Mouse (Mus musculus): ENCODE results near the gene Gm21887. TPM values are rescaled to one million over a fixed set of nuclear protein-coding genes. Genes with fewer than 3 reads are reported as not detected.
A peak's percentile ranks its signal among the peaks of the same experiment; 100 is the strongest.
"Not testable (repeated sequence)": the region's sequence is repeated elsewhere in the genome, so short reads cannot be mapped to it uniquely, and the experiment has no call there.

Gm21887 gene
- total RNA-seq, 2 experiments from 2014 or later: 69.2 to 171 TPM

DNA sequence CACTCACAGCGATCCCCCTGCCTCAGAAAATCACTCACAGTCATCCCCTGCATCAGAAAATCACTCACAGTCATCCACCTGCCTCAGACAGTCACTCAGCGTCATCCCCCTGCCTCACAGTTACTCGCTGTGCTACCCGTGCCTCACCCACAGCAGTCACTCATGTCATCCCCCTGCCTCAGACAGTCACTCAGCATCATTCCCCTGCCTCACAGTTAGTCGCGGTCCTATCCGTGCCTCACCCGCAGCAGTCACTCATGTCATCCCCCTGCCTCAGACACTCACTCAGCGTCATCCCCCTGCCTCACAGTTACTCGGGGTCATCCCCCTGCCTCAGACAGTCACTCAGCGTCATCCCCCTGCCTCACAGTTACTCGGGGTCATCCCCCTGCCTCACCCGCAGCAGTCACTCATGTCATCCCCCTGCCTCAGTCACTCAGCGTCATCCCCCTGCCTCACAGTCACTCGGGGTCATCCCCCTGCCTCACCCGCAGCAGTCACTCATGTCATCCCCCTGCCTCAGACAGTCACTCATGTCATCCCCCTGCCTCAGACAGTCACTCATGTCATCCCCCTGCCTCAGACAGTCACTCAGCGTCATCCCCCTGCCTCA is 13.4 kb upstream of the Gm21887 start:
- ATAC-seq (replicated peaks; ENCODE audit: poor library complexity): not testable (repeated sequence)

DNA sequence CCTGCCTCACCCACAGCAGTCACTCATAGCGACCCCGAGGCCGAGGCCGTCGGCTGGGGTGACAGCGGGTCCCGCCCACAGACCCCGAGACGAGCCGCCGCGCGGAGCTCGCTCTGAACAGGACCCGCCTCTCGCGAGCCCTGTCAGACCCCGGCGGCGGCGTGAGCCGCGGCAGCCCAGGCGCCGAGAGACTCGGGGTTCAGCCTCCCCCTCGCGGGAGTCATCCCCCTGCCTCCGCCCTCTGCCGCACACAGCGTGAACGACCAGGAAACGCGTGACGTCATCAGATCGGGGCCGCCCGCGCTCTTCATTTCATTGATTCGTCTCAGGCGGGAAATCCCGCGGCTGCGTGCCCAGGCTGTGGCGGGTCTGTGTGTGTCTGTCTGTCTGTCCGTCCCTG is 12.5 kb upstream of the Gm21887 start:
- ATAC-seq (replicated peaks; ENCODE audit: poor library complexity): peak; percentile 35

DNA sequence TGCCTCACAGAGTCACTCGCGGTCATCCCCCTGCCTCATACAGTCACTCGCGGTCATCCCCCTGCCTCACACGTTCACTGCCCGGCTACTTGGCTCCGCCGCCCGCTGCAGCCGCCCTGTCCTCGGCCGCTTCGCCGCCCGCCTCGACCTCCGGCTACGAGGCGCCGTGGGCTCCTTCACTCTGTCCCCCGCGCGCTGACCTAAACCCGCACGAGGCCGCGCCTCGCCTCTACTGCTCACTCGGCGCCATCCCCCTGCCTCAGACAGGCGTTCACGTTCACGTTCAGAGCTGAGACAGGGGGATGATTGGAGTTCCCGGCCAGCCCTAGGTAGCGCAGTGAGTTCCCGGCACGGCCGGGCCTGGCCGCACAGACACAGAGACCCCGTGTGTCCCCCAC is 12.0 kb upstream of the Gm21887 start:
- peak; percentile 2 for ATAC-seq (replicated peaks; ENCODE audit: poor library complexity)

DNA sequence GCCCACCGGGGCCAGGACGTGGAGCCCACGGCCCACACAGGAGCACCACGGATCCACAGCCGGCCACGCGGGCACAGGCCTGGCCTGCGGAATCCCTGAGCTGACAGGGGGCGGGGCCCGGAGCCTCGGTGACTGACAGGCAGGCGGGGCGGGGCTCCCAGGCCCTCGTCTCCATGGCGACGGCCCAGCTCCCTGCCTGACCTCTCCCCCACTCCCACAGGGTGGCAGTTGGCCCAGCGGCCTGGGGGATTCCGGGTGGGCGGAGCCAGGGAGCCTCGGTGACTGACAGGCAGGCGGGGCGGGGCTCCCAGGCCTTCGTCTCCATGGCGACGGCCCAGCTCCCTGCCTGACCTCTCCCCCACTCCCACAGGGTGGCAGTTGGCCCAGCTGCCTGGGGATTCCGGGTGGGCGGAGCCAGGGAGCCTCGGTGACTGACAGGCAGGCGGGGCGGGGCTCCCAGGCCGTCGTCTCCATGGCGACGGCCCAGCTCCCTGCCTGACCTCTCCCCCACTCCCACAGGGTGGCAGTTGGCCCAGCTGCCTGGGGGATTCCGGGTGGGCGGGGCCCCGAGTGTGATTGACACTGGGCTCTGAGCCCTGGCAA is 11.5 kb upstream of the Gm21887 start:
- ATAC-seq (replicated peaks; ENCODE audit: poor library complexity): peak; percentile 60

DNA sequence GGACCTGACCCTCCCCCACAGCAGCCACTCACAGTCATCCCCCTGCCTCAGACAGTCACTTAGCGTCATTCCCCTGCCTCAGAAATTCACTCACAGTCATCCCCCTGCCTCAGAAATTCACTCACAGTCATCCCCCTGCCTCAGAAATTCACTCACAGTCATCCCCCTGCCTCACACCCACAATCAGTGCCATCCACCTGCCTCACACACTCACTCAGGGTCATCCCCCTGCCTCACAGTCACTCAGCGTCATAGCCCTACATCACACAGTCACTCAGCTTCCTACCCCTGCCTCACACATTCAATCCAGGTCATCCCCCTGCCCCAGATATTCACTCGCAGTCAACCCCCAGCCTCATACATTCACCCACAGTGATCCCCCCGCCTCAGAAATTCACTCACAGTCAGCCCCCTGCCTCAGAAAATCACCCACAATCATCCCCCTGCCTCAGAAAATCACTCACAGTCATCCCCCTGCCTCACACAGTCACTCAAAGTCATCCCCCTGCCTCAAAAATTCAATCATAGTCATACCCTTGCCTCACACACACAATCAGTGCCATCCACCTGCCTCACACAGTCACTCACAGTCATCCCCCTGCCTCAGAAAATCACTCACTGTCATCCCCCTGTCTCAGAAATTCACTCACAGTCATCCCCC is 10.8 kb upstream of the Gm21887 start:
- ATAC-seq (replicated peaks; ENCODE audit: poor library complexity): not testable (repeated sequence)

DNA sequence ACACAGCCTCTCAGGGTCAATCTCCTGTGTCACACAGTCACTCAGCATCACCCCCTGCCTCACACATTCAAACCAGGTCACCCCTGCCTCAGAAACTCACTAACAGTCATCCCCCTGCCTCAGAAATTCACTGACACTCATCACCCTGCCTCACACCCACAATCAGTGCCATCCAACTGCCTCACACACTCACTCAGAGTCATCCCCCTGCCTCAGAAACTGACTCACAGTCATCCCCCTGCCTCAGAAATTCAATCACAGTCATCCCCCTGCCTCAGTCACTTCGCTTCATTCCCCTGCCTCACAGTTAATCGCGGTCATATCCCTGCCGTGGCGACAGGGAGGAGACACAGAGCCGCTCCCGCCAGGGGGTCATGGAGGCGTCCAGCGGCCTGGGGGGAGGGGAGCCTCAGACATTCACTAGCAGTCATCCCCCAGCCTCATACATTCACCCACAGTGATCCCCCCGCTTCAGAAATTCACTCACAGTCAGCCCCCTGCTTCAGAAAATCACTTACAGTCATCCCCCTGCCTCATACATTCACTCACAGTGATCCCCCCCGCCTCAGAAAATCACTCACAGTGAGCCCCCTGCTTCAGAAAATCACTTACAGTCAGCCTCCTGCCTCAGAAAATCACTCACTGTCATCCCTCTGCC is 10.1 kb upstream of the Gm21887 start:
- not testable (repeated sequence) for ATAC-seq (replicated peaks; ENCODE audit: poor library complexity)

DNA sequence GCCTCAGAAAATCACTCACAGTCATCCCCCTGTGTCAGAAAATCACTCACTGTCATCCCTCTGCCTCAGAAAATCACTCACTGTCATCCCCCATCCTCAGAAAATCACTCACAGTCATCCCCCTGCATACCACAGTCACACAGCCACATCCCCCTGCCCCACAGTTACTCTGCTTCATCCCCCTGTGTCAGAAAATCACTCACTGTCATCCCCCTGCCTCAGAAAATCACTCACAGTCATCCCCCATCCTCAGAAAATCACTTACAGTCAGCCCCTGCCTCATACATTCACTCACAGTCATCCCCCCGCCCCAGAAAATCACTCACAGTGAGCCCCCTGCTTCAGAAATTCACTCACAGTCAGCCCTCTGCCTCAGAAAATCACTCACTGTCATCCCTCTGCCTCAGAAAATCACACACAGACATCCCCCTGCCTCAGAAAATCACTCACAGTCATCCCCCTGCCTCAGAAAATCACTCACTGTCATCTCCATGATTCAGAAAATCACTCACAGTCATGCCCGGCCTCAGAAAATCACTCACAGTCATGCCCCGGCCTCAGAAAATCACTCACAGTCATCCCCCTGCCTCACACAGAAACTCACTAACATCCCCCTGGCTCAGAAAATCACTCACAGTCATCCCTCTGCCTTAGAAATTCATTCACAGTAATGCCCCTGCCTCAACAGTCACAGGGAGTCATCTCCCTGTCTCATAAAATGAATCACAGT is 9.4 kb upstream of the Gm21887 start:
- ATAC-seq (replicated peaks; ENCODE audit: poor library complexity): not testable (repeated sequence)

DNA sequence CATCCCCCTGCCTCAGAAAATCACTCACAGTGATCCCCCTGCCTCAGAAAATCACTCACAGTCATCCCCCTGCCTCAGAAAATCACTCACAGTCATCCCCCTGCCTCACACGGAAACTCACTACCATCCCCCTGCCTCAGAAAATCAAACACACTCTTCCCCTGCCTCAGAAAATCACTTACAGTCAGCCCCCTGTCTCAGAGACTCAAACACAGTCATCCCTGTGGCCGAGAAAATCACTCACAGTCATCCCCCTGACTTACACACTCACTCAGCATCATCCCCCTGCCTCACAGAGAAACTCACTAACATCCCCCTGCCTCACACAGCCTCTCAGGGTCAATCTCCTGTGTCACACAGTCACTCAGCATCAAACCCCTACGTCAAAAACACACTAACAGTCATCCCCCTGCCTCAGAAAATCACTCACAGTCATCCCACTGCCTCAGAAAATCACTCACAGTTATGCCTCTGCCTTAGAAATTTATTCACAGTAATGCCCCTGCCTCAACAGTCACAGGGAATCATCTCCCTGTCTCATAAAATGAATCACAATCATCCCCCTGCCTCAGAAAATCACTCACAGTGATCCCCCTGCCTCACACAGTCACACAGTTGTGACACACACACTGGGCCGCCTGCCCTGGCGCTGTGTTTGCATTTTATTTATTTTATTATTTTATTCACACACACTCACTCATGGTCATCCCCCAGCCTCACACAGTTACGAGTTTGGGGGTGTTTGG is 8.6 kb upstream of the Gm21887 start:
- ATAC-seq (replicated peaks; ENCODE audit: poor library complexity): not testable (repeated sequence)

DNA sequence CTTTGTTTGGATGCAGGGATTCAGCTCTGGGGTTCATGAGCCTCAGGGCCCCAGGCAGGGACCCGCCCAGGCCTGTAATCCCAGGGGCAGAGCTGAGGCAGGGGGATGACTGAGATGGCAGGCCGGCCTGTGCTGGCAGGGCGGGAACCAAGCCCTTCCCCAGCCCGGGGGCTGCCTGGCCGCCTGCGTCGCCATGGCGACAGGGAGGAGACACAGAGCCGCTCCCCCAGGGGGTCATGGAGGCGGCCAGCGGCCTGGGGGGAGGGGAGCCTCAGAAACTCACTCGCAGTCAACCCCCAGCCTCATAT is 8.1 kb upstream of the Gm21887 start:
- not testable (repeated sequence) for ATAC-seq (replicated peaks; ENCODE audit: poor library complexity)

DNA sequence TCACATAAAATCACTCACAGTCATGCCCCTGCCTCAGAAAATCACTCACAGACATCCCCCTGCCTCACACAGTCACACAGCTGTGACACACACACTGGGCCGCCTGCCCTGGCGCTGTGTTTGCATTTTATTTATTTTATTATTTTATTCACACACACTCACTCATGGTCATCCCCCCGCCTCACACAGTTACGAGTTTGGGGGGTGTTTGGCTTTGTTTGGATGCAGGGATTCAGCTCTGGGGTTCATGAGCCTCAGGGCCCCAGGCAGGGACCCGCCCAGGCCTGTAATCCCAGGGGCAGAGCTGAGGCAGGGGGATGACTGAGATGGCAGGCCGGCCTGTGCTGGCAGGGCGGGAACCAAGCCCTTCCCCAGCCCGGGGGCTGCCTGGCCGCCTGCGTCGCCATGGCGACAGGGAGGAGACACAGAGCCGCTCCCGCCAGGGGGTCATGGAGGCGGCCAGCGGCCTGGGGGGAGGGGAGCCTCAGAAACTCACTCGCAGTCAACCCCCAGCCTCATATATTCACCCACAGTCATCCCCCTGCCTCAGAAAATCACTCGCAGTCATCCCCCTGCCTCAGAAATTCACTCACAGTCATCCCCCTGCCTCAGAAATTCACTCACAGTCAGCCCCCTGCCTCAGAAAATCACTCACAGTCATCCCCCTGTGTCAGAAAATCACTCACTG is 6.8 kb upstream of the Gm21887 start:
- ATAC-seq (replicated peaks; ENCODE audit: poor library complexity): not testable (repeated sequence)

DNA sequence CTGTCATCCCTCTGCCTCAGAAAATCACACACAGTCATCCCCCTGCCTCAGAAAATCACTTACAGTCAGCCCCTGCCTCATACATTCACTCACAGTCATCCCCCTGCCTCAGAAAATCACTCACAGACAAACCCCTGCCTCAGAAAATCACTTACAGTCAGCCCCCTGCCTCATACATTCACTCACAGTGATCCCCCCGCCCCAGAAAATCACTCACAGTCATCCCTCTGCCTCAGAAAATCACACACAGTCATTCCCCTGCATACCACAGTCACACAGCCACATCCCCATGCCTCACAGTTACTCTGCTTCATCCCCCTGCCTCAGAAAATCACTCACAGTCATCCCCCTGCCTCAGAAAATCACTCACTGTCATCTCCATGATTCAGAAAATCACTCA is 5.9 kb upstream of the Gm21887 start:
- ATAC-seq (replicated peaks; ENCODE audit: poor library complexity): not testable (repeated sequence)

DNA sequence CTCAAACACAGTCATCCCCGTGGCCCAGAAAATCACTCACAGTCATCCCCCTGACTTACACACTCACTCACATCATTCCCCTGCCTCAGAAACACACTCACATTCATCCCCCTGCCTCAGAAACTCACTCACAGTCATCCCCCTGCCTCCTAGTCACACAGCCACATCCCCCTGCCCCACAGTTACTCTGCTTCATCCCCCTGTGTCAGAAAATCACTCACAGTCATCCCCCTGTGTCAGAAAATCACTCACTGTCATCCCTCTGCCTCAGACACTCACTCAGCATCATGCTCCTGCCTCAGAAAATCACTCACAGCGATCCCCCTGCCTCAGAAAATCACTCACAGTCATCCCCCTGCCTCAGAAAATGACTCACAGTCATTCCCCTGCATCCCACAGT is 5.2 kb upstream of the Gm21887 start:
- ATAC-seq (replicated peaks; ENCODE audit: poor library complexity): not testable (repeated sequence)

DNA sequence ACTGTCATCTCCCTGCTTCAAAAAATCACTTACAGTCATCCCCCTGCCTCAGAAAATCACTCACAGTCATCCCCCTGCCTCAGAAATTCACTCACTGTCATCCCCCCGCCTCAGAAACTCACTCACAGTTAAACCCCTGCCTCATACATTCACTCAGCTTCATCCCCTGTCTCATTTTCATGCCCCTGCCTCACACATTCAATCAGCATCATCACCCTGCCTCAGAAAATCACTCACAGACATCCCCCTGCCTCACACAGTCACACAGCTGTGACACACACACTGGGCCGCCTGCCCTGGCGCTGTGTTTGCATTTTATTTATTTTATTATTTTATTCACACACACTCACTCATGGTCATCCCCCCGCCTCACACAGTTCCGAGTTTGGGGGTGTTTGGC is 4.7 kb upstream of the Gm21887 start:
- not testable (repeated sequence) for ATAC-seq (replicated peaks; ENCODE audit: poor library complexity)

DNA sequence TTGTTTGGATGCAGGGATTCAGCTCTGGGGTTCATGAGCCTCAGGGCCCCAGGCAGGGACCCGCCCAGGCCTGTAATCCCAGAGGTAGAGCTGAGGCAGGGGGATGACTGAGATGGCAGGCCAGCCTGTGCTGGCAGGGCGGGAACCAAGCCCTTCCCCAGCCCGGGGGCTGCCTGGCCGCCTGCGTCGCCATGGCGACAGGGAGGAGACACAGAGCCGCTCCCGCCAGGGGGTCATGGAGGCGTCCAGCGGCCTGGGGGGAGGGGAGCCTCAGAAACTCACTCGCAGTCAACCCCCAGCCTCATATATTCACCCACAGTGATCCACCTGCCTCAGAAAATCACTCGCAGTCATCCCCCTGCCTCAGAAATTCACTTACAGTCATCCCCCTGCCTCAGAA is 4.3 kb upstream of the Gm21887 start:
- not testable (repeated sequence) for ATAC-seq (replicated peaks; ENCODE audit: poor library complexity)

DNA sequence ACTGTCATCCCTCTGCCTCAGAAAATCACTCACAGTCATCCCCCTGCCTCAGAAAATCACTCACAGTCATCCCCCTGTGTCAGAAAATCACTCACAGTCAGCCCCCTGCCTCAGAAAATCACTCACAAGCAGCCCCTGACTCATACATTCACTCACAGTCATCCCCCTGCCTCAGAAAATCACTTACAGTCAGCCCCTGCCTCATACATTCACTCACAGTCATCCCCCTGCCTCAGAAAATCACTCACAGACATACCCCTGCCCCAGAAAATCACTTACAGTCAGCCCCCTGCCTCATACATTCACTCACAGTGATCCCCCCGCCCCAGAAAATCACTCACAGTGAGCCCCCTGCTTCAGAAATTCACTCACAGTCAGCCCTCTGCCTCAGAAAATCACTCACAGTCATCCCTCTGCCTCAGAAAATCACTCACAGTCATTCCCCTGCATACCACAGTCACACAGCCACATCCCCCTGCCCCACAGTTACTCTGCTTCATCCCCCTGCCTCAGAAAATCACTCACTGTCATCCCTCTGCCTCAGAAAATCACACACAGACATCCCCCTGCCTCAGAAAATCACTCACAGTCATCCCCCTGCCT is 3.7 kb upstream of the Gm21887 start:
- not testable (repeated sequence) for ATAC-seq (replicated peaks; ENCODE audit: poor library complexity)

DNA sequence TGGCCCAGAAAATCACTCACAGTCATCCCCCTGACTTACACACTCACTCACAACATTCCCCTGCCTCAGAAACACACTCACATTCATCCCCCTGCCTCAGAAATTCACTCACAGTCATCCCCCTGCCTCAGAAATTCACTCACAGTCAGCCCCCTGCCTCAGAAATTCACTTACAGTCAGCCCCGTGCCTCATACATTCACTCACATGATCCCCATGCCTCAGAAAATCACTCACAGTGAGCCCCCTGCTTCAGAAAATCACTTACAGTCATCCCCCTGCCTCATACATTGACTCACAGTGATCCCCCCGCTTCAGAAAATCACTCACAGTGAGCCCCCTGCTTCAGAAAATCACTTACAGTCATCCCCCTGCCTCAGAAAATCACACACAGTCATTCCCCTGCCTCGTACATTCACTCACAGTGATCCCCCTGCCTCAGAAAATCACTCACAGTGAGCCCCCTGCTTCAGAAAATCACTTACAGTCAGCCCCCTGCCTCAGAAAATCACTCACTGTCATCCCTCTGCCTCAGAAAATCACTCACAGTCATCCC is 2.7 kb upstream of the Gm21887 start:
- ATAC-seq (replicated peaks; ENCODE audit: poor library complexity): not testable (repeated sequence)

DNA sequence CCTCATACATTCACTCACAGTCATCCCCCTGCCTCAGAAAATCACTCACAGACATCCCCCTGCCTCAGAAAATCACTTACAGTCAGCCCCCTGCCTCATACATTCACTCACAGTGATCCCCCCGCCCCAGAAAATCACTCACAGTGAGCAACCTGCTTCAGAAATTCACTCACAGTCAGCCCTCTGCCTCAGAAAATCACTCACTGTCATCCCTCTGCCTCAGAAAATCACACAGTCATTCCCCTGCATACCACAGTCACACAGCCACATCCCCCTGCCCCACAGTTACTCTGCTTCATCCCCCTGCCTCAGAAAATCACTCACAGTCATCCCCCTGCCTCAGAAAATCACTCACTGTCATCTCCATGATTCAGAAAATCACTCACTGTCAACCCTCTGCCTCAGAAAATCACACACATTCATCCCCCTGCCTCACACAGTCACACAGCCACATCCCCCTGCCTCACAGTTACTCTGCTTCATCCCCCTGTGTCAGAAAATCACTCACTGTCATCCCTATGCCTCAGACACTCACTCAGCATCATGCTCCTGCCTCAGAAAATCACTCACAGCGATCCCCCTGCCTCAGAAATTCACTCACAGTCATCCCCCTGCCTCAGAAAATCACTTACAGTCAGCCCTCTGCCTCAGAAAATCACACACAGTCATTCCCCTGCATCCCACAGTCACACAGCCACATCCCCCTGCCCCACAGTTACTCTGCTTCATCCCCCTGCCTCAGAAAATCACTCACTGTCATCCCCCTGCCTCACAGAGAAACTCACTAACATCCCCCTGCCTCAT is 1.9 kb upstream of the Gm21887 start:
- ATAC-seq (replicated peaks; ENCODE audit: poor library complexity): not testable (repeated sequence)

DNA sequence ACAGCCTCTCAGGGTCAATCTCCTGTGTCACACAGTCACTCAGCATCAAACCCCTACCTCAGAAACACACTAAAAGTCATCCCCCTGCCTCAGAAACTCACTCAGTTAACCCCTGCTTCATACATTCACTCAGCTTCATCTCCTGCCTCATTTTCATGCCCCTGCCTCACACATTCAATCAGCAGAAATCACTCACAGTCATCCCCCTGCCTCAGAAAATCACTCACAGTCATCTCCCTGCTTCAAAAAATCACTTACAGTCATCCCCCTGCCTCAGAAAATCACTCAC is 1.3 kb upstream of the Gm21887 start:
- ATAC-seq (replicated peaks; ENCODE audit: poor library complexity): not testable (repeated sequence)

DNA sequence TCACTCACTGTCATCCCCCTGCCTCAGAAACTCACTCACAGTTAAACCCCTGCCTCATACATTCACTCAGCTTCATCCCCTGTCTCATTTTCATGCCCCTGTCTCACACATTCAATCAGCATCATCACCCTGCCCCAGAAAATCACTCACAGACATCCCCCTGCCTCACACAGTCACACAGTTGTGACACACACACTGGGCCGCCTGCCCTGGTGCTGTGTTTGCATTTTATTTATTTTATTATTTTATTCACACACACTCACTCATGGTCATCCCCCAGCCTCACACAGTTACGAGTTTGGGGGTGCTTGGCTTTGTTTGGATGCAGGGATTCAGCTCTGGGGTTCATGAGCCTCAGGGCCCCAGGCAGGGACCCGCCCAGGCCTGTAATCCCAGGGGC is 875 bp upstream of the Gm21887 start:
- ATAC-seq (replicated peaks; ENCODE audit: poor library complexity): not testable (repeated sequence)

Data from megakaryocyte progenitor cell, adult 5-6 weeks (primary cell).